Mouse (Mus musculus): ENCODE data around the gene Rpgrip1l. TPM values are rescaled to one million over a fixed set of nuclear protein-coding genes. Genes with fewer than 3 reads are reported as not detected.

Gene Rpgrip1l
- total and polyA plus RNA-seq, 2 experiments from 2014 or later, result 3.6 to 4.7 TPM

DNA sequence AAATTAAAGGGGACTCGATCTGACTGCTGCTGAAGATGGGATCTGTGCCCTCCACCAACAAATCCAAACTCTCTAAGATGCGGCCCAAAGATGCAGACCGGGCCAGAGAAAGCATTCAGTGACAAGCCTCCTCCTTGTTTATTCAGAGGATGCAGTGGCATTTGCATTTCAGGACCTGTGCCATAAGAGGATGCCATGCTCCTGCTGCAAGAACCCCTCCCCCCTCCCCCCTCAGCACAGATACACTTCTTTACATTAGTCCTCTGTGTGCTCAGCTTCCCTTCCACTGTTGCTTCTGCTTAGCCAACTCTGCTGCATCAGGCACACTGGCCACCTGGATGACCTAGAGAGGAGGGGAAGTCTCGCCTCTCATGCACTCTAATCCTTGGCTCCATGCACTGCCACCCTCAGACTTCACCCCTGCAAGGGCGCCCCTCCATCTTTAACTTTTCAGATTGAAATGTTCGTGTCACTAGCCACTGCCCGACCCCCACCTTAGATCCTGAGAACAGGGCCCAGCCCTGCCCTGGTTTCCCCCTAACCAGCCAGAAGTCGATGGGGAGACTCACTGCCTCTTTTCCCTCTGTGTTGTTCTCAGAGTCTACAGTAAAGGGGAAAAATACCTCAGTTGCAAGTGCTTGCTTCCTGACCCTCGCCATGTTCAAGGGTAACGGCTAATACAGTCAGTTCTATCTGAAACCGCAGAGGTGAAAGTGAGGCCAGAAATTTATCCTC, 14.6 kb upstream of the Rpgrip1l start:
- Histone ChIP-seq H3K36me3 (replicated peaks; ENCODE audit: control insufficient read depth, insufficient read depth, low read length) (no peaks in the 10 kb centered on the region), H3K4me1 (ENCODE audit: control insufficient read depth, insufficient read depth) (peaks cover 43% of the 10 kb centered on the region), H3K9me3 (replicated peaks; ENCODE audit: control insufficient read depth, low read length) (no peaks in the 10 kb centered on the region), H3K4me2 (ENCODE audit: low read depth, low read length) (no peak overlapping the region), H3K4me3 (ENCODE audit: low read depth, low read length) (no peak overlapping the region), H3K27me3 (ENCODE audit: control insufficient read depth, insufficient read depth, low read length) (no peaks in the 10 kb centered on the region), H3K9ac (replicated peaks; ENCODE audit: low read depth, low read length) (no peak overlapping the region), H3K27ac (ENCODE audit: low read depth) (no peak overlapping the region)
- WGBS, result 81% methylated on average over 11 of the region's 11 CpGs
- no peak for TF ChIP-seq EP300 (IDR thresholded peaks at IDR 0.05; ENCODE audit: low read depth)
- TF ChIP-seq CTCF (IDR thresholded peaks at IDR 0.05; ENCODE audit: low read depth), result no peak
- DNase-seq (ENCODE audit: low spot score) (no peak), ATAC-seq (ENCODE audit: insufficient read depth, low read depth) (no peak)

DNA sequence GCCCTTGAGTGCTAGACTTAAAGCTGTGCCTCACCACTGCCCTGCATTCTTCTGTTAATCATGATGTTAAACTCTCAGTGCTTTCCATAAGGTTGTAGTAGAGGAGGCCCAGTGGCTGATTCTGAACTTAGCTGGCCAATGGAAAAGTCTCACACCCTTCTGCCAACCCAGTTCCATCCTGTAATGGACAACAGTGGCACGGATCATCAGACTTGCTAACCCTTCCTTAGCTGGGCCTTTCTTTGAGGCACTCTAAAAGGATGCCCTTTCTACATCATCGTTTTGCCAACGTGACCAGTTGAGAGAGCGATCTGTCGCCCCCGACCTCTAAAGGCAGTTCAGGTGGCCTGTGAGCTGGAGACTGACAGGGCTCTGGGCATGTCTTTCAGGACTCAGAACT, 13.9 kb upstream of the Rpgrip1l start:
- Histone ChIP-seq H3K36me3 (replicated peaks; ENCODE audit: control insufficient read depth, insufficient read depth, low read length) (no peaks in the 10 kb centered on the region), H3K27ac (ENCODE audit: low read depth) (no peak overlapping the region), H3K4me2 (ENCODE audit: low read depth, low read length) (no peak overlapping the region), H3K4me1 (ENCODE audit: control insufficient read depth, insufficient read depth) (peaks cover 39% of the 10 kb centered on the region), H3K9ac (replicated peaks; ENCODE audit: low read depth, low read length) (no peak overlapping the region), H3K4me3 (ENCODE audit: low read depth, low read length) (no peak overlapping the region), H3K27me3 (ENCODE audit: control insufficient read depth, insufficient read depth, low read length) (no peaks in the 10 kb centered on the region), H3K9me3 (replicated peaks; ENCODE audit: control insufficient read depth, low read length) (no peaks in the 10 kb centered on the region)
- DNase-seq (ENCODE audit: low spot score) (no peak), ATAC-seq (ENCODE audit: insufficient read depth, low read depth) (no peak)
- TF ChIP-seq CTCF (IDR thresholded peaks at IDR 0.05; ENCODE audit: low read depth), result no peak
- no peak for TF ChIP-seq EP300 (IDR thresholded peaks at IDR 0.05; ENCODE audit: low read depth)
- 90% methylated on average over 6 of the region's 6 CpGs for WGBS

DNA sequence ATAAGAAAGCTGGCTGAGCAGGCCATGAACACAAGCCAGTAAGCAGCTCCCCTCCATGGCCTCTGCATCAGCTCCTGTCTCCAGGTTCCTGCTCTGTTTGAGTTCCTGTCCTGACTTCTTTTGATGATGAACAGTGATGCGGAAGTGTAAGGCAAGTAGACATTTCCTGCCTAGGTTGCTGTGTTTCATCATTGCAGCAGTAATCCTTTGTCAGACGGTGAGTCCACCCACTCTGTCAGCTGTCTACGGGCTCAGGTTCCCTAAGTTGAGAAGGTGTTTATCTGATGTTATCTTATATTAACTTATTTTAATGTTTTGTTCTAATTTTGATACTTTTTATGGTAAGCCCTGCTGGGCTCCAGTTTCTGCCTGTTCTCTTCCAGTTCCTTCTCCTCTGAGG, 13.0 kb upstream of the Rpgrip1l start:
- DNase-seq (ENCODE audit: low spot score), result no peak
- H3K9me3 ChIP-seq (replicated peaks; ENCODE audit: control insufficient read depth, low read length), result no peaks in the 10 kb centered on the region
- no peak for ATAC-seq (ENCODE audit: insufficient read depth, low read depth)
- TF ChIP-seq EP300 (IDR thresholded peaks at IDR 0.05; ENCODE audit: low read depth), result no peak
- TF ChIP-seq CTCF (IDR thresholded peaks at IDR 0.05; ENCODE audit: low read depth), result no peak
- no peak overlapping the region for H3K27ac ChIP-seq (ENCODE audit: low read depth)
- H3K36me3 ChIP-seq (replicated peaks; ENCODE audit: control insufficient read depth, insufficient read depth, low read length), result no peaks in the 10 kb centered on the region
- no peaks in the 10 kb centered on the region for H3K27me3 ChIP-seq (ENCODE audit: control insufficient read depth, insufficient read depth, low read length)
- H3K4me1 ChIP-seq (ENCODE audit: control insufficient read depth, insufficient read depth), result peaks cover 31% of the 10 kb centered on the region
- WGBS, result 66% methylated on average over 3 of the region's 3 CpGs
- H3K9ac ChIP-seq (replicated peaks; ENCODE audit: low read depth, low read length), result no peak overlapping the region
- no peak overlapping the region for H3K4me3 ChIP-seq (ENCODE audit: low read depth, low read length)
- no peak overlapping the region for H3K4me2 ChIP-seq (ENCODE audit: low read depth, low read length)

- Histone ChIP-seq H3K4me1 (ENCODE audit: control insufficient read depth, insufficient read depth) (peaks cover 19% of the 10 kb centered on the region), H3K36me3 (replicated peaks; ENCODE audit: control insufficient read depth, insufficient read depth, low read length) (no peaks in the 10 kb centered on the region), H3K27ac (ENCODE audit: low read depth) (no peak overlapping the region), H3K9me3 (replicated peaks; ENCODE audit: control insufficient read depth, low read length) (no peaks in the 10 kb centered on the region), H3K9ac (replicated peaks; ENCODE audit: low read depth, low read length) (no peak overlapping the region), H3K4me2 (ENCODE audit: low read depth, low read length) (no peak overlapping the region), H3K4me3 (ENCODE audit: low read depth, low read length) (no peak overlapping the region), H3K27me3 (ENCODE audit: control insufficient read depth, insufficient read depth, low read length) (no peaks in the 10 kb centered on the region)
- no peak for DNase-seq (ENCODE audit: low spot score)
- no peak for ATAC-seq (ENCODE audit: insufficient read depth, low read depth)
- no peak for TF ChIP-seq EP300 (IDR thresholded peaks at IDR 0.05; ENCODE audit: low read depth)
- TF ChIP-seq CTCF (IDR thresholded peaks at IDR 0.05; ENCODE audit: low read depth), result no peak
- WGBS, result 92% methylated on average over 4 of the region's 4 CpGs
Observed at GRCm38 (mm10) chr8:91324916-91325315, 11.9 kb upstream of the Rpgrip1l start.

DNA sequence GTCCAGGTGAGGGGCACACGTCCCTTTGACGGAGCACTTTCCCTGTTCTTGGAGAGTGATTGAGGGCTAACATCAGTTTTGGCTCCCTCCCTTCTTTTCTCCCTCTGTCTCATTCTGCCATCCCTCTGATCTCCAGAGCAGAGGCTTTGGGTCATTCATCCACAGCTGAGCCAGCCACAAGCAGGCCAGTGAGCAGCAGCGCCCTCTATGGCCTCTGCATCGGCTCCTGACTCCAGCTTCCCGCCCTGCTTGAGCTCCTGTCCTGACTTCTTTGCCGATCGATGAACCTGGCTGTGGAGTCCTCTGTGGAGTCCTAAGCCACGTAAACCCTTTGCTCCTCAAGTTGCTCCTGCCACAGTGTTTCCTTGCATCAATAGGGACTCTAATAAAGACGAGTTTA, 11.2 kb upstream of the Rpgrip1l start:
- 60% methylated on average over 9 of the region's 9 CpGs for WGBS
- H3K4me3 ChIP-seq (ENCODE audit: low read depth, low read length), result no peak overlapping the region
- peak overlapping the region; percentile 17; the same call in 1 of the 2 replicates for H3K4me2 ChIP-seq (ENCODE audit: low read depth, low read length)
- no peaks in the 10 kb centered on the region for H3K9me3 ChIP-seq (replicated peaks; ENCODE audit: control insufficient read depth, low read length)
- peak overlapping the region; percentile 60 for H3K27ac ChIP-seq (ENCODE audit: low read depth)
- H3K36me3 ChIP-seq (replicated peaks; ENCODE audit: control insufficient read depth, insufficient read depth, low read length), result no peaks in the 10 kb centered on the region
- ATAC-seq (ENCODE audit: insufficient read depth, low read depth), result 0 out of 2 replicates have a peak, but pooled peaks have one; percentile 22
- peaks cover 13% of the 10 kb centered on the region for H3K4me1 ChIP-seq (ENCODE audit: control insufficient read depth, insufficient read depth)
- TF ChIP-seq CTCF (IDR thresholded peaks at IDR 0.05; ENCODE audit: low read depth) (peak; percentile 41), EP300 (IDR thresholded peaks at IDR 0.05; ENCODE audit: low read depth) (no peak)
- no peaks in the 10 kb centered on the region for H3K27me3 ChIP-seq (ENCODE audit: control insufficient read depth, insufficient read depth, low read length)
- no peak for DNase-seq (ENCODE audit: low spot score)
- H3K9ac ChIP-seq (replicated peaks; ENCODE audit: low read depth, low read length), result no peak overlapping the region

DNA sequence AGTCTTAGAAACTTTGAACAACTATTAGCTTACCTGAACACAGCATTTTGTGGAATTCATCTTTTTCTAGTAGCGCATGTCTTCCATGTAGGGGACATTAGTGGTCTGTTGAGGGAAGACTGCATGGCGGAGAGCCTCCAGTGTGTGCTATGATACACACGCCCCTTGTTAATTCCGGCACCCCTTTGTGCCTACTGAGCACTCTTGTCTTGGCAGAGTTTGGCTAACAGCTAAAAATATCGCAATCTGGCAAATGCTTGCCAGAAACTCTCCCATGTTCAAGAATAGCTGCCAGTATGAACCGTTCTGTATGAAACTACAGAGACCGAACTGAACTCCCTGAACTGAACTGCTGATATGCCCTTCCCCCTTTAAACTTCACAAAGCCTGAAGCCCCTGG, 10.4 kb upstream of the Rpgrip1l start:
- 43% methylated on average over 7 of the region's 7 CpGs for WGBS
- ATAC-seq (ENCODE audit: insufficient read depth, low read depth), result peak; percentile 55
- Histone ChIP-seq H3K27me3 (ENCODE audit: control insufficient read depth, insufficient read depth, low read length) (no peaks in the 10 kb centered on the region), H3K27ac (ENCODE audit: low read depth) (peak overlapping the region; percentile 60), H3K4me2 (ENCODE audit: low read depth, low read length) (peak overlapping the region; percentile 17; the same call in 1 of the 2 replicates), H3K4me3 (ENCODE audit: low read depth, low read length) (no peak overlapping the region), H3K4me1 (ENCODE audit: control insufficient read depth, insufficient read depth) (peaks cover 11% of the 10 kb centered on the region), H3K9me3 (replicated peaks; ENCODE audit: control insufficient read depth, low read length) (no peaks in the 10 kb centered on the region), H3K9ac (replicated peaks; ENCODE audit: low read depth, low read length) (no peak overlapping the region), H3K36me3 (replicated peaks; ENCODE audit: control insufficient read depth, insufficient read depth, low read length) (no peaks in the 10 kb centered on the region)
- DNase-seq (ENCODE audit: low spot score), result peak; percentile 55
- TF ChIP-seq EP300 (IDR thresholded peaks at IDR 0.05; ENCODE audit: low read depth) (no peak), CTCF (IDR thresholded peaks at IDR 0.05; ENCODE audit: low read depth) (no peak)
